Mouse (Mus musculus) liver, embryonic 15.5 days (tissue): ENCODE measurements around the gene Desi1. TPM values are rescaled to one million over a fixed set of nuclear protein-coding genes. Genes with fewer than 3 reads are reported as not detected.

Experiments
- ATAC-seq: fragments of 200-750 bp; cut with Nextera tagmentation; 2 replicates; pipeline ENCODE4 v1.8.0; 2017; ENCODE audit warnings: moderate number of reproducible peaks, mild to moderate bottlenecking, moderate library complexity; ENCODE audit not compliant: insufficient read depth
- H3K27ac ChIP-seq: fragments of 300-500 bp; sonication (generic); replicated peaks from 2 replicates; pipeline ENCODE4 v1.5.1; 2015; ENCODE audit warnings: mild to moderate bottlenecking, inconsistent platforms
- H3K27me3 ChIP-seq: fragments of 300-500 bp; sonication (generic); 2 replicates; pipeline ENCODE4 v1.6.1; 2015; ENCODE audit warnings: mild to moderate bottlenecking, inconsistent platforms
- H3K36me3 ChIP-seq: fragments of 300-500 bp; sonication (generic); replicated peaks from 2 replicates; pipeline ENCODE4 v1.6.1; 2015; ENCODE audit warnings: moderate library complexity, mild to moderate bottlenecking, inconsistent platforms
- H3K4me1 ChIP-seq: fragments of 300-500 bp; sonication (generic); replicated peaks from 2 replicates; pipeline ENCODE4 v1.6.1; 2015; ENCODE audit warnings: inconsistent platforms
- H3K4me2 ChIP-seq: fragments of 300-500 bp; sonication (generic); 2 replicates; pipeline ENCODE4 v1.6.1; 2015; ENCODE audit warnings: moderate library complexity, mild to moderate bottlenecking, inconsistent platforms
- H3K4me3 ChIP-seq: fragments of 300-500 bp; sonication (generic); replicated peaks from 2 replicates; pipeline ENCODE4 v1.5.1; 2015; ENCODE audit warnings: mild to moderate bottlenecking, inconsistent platforms
- H3K9ac ChIP-seq: fragments of 300-500 bp; sonication (generic); 2 replicates; pipeline ENCODE4 v1.6.1; 2015; ENCODE audit warnings: moderate library complexity, mild to moderate bottlenecking, inconsistent platforms
- H3K9me3 ChIP-seq: fragments of 300-500 bp; sonication (generic); replicated peaks from 2 replicates; pipeline ENCODE4 v1.6.1; 2016; ENCODE audit warnings: inconsistent platforms
- WGBS: fragments of 180-500 bp; shearing (Covaris S2); methylation state at CpG from one replicate; pipeline ENCODE4 v1.1.7; 2015; ENCODE audit warnings: mixed read lengths; ENCODE audit not compliant: insufficient replicate concordance; 5-methylcytosine and 5-hydroxymethylcytosine counted together
- polyA plus RNA-seq: library from polyadenylated mRNA; unstranded; fragments of >200 nt; fragmentation: Nextera tagmentation; extraction: Ambion mirVana; gene quantifications from 2 replicates; pipeline ENCODE4 v1.2.1, GENCODE M21; 2015

Desi1 gene
- 10.3 and 11.8 TPM in 2 replicates for polyA plus RNA-seq

- ATAC-seq: no peak
- H3K9ac ChIP-seq: no peak within 1 kb of the TSS
- no peaks in the 10 kb centered on the region for H3K9me3 ChIP-seq
- no peak within 1 kb of the TSS for H3K4me2 ChIP-seq
- no peaks in the 10 kb centered on the region for H3K27me3 ChIP-seq
- H3K4me3 ChIP-seq: no peak within 1 kb of the TSS
- no peak within 1 kb of the TSS for H3K27ac ChIP-seq
- whole genome bisulfite sequencing: 80% methylated on average over 4 of the region's 4 CpGs
- peaks cover 88% of the 10 kb centered on the region for H3K36me3 ChIP-seq
- no peaks in the 10 kb centered on the region for H3K4me1 ChIP-seq
These were observed at the start of gene Desi1 for GRCm38 (mm10) chr15:82033762-82034161. Gene Desi1, minus strand, starts transcription at chr15:82033862.

GRCm38 (mm10) chr15:82081161-82081560 lies 47.5 kb upstream of the Desi1 start:
- no peak overlapping the region for H3K4me3 ChIP-seq
- no peak overlapping the region for H3K27ac ChIP-seq
- peaks cover 4% of the 10 kb centered on the region; the same call in 1 of the 2 replicates for H3K27me3 ChIP-seq
- no peaks in the 10 kb centered on the region for H3K36me3 ChIP-seq
- no peak overlapping the region for H3K9ac ChIP-seq
- no peak overlapping the region for H3K4me2 ChIP-seq
- H3K4me1 ChIP-seq: no peaks in the 10 kb centered on the region
- H3K9me3 ChIP-seq: no peaks in the 10 kb centered on the region
- WGBS: 25% methylated on average over 7 of the region's 7 CpGs
- ATAC-seq: no peak

- Histone ChIP-seq H3K4me1 (no peaks in the 10 kb centered on the region), H3K4me3 (no peak overlapping the region), H3K27me3 (peaks cover 5% of the 10 kb centered on the region; the same call in 1 of the 2 replicates), H3K9me3 (no peaks in the 10 kb centered on the region), H3K9ac (no peak overlapping the region), H3K4me2 (no peak overlapping the region), H3K36me3 (no peaks in the 10 kb centered on the region), H3K27ac (no peak overlapping the region)
- 53% methylated on average over 10 of the region's 10 CpGs for WGBS
- ATAC-seq: no peak
These were observed 46.2 kb upstream of the Desi1 start for GRCm38 (mm10) chr15:82079883-82080282.

GRCm38 (mm10) chr15:82073490-82073889 lies 39.8 kb upstream of the Desi1 start:
- peaks cover 50% of the 10 kb centered on the region for H3K27me3 ChIP-seq
- WGBS: 60% methylated on average over 7 of the region's 7 CpGs

DNA sequence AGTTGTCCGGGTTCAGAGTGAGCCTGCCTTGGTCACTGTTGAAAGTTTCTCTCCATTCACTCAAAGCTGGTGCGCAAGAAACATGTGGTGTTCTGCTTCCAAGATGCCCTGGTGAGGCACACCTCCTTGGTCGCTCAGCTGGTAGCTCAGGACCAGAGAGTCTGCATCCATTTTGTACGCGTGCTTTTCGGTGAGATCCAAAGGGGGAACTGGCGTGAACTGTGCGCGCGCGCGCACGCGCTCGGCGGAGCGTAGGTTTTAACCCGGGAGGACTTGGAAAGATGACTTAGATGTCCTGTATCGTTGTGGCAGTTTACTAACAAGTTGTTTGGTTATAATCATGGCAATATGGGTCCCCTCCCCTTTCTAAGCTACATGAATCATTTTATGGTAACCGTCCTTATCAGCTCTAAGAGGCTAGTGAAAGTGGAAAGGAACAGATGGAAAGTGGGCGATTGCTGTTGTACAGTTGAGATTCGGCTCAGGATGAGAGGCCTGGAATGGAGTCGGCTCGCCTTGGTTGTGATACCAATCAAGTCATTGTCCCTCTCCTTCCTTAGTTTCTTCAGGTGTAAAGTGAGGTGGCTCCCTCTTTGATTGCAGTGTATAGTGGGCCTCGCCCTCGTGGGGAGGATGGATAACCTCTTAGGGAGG lies 38.3 kb upstream of the Desi1 start:
- no peak for ATAC-seq
- H3K9ac ChIP-seq: no peak overlapping the region
- H3K27ac ChIP-seq: no peak overlapping the region
- H3K4me1 ChIP-seq: no peaks in the 10 kb centered on the region
- no peak overlapping the region for H3K4me2 ChIP-seq
- H3K36me3 ChIP-seq: no peaks in the 10 kb centered on the region
- no peak overlapping the region for H3K4me3 ChIP-seq
- H3K27me3 ChIP-seq: peaks cover 64% of the 10 kb centered on the region
- no peaks in the 10 kb centered on the region for H3K9me3 ChIP-seq
- WGBS: 78% methylated on average over 26 of the region's 26 CpGs

More at GRCm38 (mm10) chr15:82073490-82073889, 39.8 kb upstream of the Desi1 start:
- Histone ChIP-seq H3K36me3 (no peaks in the 10 kb centered on the region), H3K27ac (no peak overlapping the region), H3K9me3 (no peaks in the 10 kb centered on the region), H3K4me2 (no peak overlapping the region), H3K9ac (no peak overlapping the region), H3K4me1 (no peaks in the 10 kb centered on the region), H3K4me3 (no peak overlapping the region)
- ATAC-seq: no peak

- peaks cover 66% of the 10 kb centered on the region for H3K27me3 ChIP-seq
- H3K9ac ChIP-seq: no peak within 1 kb of the TSS
- no peaks in the 10 kb centered on the region for H3K36me3 ChIP-seq
- H3K9me3 ChIP-seq: no peaks in the 10 kb centered on the region
- no peak within 1 kb of the TSS for H3K4me2 ChIP-seq
- no peaks in the 10 kb centered on the region for H3K4me1 ChIP-seq
- H3K27ac ChIP-seq: no peak within 1 kb of the TSS
- 22% methylated on average over 40 of the region's 40 CpGs for WGBS
- ATAC-seq: no peak
- no peak within 1 kb of the TSS for H3K4me3 ChIP-seq
These were observed 36.2 kb upstream of the Desi1 start, which contains the start of gene Mei1 for GRCm38 (mm10) chr15:82069898-82070297. Gene Mei1, plus strand, starts transcription at chr15:82069996.

GRCm38 (mm10) chr15:82065511-82065910 lies 31.8 kb upstream of the Desi1 start:
- Histone ChIP-seq H3K9ac (no peak overlapping the region), H3K4me3 (no peak overlapping the region), H3K27ac (no peak overlapping the region), H3K27me3 (peaks cover 80% of the 10 kb centered on the region), H3K9me3 (no peaks in the 10 kb centered on the region), H3K36me3 (no peaks in the 10 kb centered on the region), H3K4me1 (no peaks in the 10 kb centered on the region), H3K4me2 (no peak overlapping the region)
- WGBS: 8% methylated on average over 7 of the region's 7 CpGs
- ATAC-seq: no peak

- ATAC-seq: no peak
- Histone ChIP-seq H3K4me1 (no peaks in the 10 kb centered on the region), H3K4me3 (no peak overlapping the region), H3K4me2 (no peak overlapping the region), H3K27ac (no peak overlapping the region), H3K9me3 (no peaks in the 10 kb centered on the region), H3K36me3 (no peaks in the 10 kb centered on the region), H3K9ac (no peak overlapping the region), H3K27me3 (peaks cover 66% of the 10 kb centered on the region)
- 51% methylated on average over 14 of the region's 14 CpGs for WGBS
These were observed 30.2 kb upstream of the Desi1 start for GRCm38 (mm10) chr15:82063909-82064308.

DNA sequence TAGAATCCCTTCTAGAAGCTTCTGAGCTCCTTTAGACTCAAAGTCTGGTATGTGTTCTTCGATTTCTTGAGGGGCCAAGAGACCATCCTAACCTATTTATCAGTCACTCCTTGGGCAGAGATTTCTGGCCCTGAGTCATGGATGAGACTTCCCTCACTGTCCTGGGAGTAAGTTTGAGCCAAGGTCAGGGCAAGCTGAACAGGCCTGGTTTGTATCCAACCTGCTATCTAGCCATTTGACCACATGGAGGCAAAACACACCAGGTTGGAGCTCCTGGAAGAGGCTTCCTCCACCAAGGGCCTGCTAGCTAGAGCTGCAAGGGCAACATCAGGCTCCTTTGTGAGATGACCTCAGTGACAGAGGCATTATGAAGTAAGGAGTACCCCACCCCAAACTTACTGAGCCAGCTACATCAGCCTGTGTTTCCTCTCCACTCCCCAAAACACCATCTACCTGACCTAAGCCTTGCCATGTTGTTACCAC lies 25.1 kb upstream of the Desi1 start, which contains the start of gene 4930407I10Rik:
4930407I10Rik (plus strand) TSS at position 433 of the 483 bp plus-strand sequence.
- Histone ChIP-seq H3K27me3 (peaks cover 42% of the 10 kb centered on the region), H3K9me3 (no peaks in the 10 kb centered on the region), H3K4me3 (no peak within 1 kb of the TSS), H3K36me3 (no peaks in the 10 kb centered on the region), H3K4me2 (no peak within 1 kb of the TSS), H3K4me1 (no peaks in the 10 kb centered on the region), H3K27ac (no peak within 1 kb of the TSS), H3K9ac (no peak within 1 kb of the TSS)
- WGBS: 54% methylated on average over 1 of the region's 1 CpGs
- ATAC-seq: no peak

GRCm38 (mm10) chr15:82052544-82052943 lies 18.9 kb upstream of the Desi1 start:
- no peak overlapping the region for H3K4me3 ChIP-seq
- no peaks in the 10 kb centered on the region for H3K9me3 ChIP-seq
- 43% methylated on average over 5 of the region's 5 CpGs for WGBS
- ATAC-seq: no peak
- no peaks in the 10 kb centered on the region for H3K36me3 ChIP-seq
- H3K27me3 ChIP-seq: peaks cover 29% of the 10 kb centered on the region
- H3K27ac ChIP-seq: no peak overlapping the region
- H3K9ac ChIP-seq: no peak overlapping the region
- peaks cover 7% of the 10 kb centered on the region for H3K4me1 ChIP-seq
- no peak overlapping the region for H3K4me2 ChIP-seq

DNA sequence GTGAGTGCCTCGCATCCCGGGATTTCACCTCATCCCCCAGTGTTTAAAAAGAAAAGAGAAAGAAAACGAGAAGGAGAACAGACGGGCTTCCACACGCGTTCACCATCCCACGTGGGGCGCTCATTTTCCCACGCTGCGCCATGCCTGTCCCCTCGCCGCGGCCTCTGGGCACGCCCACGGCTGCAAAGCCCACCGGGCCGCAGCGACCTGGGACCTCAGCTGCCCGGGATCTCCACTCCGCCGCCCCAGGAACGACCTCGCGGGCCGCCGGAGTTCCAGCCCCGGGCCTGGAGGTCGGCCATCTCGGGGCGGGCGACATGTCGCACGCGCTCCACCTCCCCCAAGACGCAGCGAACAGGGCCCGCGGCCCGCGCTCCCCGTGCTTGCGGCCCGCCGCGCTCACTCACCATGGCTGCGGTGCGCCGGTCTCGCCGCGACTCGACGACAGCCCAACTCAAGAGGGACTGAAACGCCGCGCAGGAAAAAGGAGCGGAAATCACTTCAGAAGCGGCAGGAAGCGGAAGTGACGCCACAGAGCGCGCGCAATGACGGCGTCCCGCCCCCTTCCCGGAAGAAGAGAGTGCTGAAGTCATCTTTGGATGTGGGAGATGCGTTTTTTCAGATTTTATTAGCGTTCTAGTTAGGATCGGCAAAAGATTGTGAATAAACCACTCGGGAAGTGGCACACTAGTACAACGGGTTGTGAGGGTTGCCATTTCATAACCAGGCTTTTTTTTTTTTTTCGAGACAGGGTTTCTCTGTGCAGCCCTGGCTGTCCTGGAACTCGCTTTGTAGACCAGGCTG lies 13.6 kb upstream of the Desi1 start, which contains the start of gene Snu13:
Snu13 (minus strand) TSS at position 519 of the 804 bp plus-strand sequence.
- H3K4me2 ChIP-seq: peak within 1 kb of the TSS; percentile 94
- H3K27me3 ChIP-seq: peaks cover 20% of the 10 kb centered on the region
- H3K4me1 ChIP-seq: peaks cover 36% of the 10 kb centered on the region
- H3K36me3 ChIP-seq: peaks cover 18% of the 10 kb centered on the region
- ATAC-seq: peak; percentile 75
- H3K4me3 ChIP-seq: peak within 1 kb of the TSS; percentile 94
- under 1% methylated on average over 74 of the region's 74 CpGs for WGBS
- no peaks in the 10 kb centered on the region for H3K9me3 ChIP-seq
- H3K9ac ChIP-seq: peak within 1 kb of the TSS; percentile 95
- H3K27ac ChIP-seq: peak within 1 kb of the TSS; percentile 89
